Mouse (Mus musculus): ENCODE measurements at regions not wholly inside any gene's neighbourhood (a gene's known extent, or its start where the extent isn't known, plus 50 kb on each side); places are given as distances from the start of the nearest gene placed in this dataset.

DNA sequence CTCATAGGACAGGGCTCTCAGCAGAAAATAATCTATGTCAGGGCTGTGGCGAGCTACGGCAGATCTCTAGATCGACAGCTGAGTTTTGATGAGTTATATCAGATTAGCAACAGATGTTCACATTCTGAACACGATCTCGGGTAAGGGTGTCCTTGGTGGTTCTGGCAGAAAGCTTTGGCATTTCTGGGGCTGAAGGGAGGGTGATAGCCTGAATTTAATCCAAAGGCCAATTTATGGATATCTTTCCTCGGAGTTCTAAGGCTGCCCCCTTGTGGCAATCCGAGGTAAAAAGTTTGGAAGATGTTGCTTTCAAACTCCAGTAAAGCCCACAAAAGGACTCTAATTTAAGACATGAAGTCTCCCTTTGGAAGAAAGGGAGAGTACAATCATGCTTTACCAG is 101.3 kb upstream of the Luzp2 start:
- Histone ChIP-seq H3K9ac (replicated peaks; ENCODE audit: low read depth, low read length) (no peak overlapping the region), H3K36me3 (ENCODE audit: control insufficient read depth, insufficient read depth) (no peaks in the 10 kb centered on the region), H3K27me3 (replicated peaks; ENCODE audit: control insufficient read depth, insufficient read depth, low read length) (no peaks in the 10 kb centered on the region), H3K4me1 (replicated peaks; ENCODE audit: control insufficient read depth, insufficient read depth, low read length) (no peaks in the 10 kb centered on the region; the same call in 1 of the 2 replicates), H3K4me3 (replicated peaks; ENCODE audit: low read length) (no peak overlapping the region), H3K4me2 (ENCODE audit: low read length) (0 out of 2 replicates have a peak overlapping the region, but pooled peaks have one; percentile 29), H3K27ac (ENCODE audit: low read length) (no peak overlapping the region), H3K9me3 (ENCODE audit: control insufficient read depth, low read length) (no peaks in the 10 kb centered on the region)
- ATAC-seq, result peak; percentile 43
- 28% methylated on average over 7 of the region's 7 CpGs for WGBS

- ATAC-seq, result no peak
- no peak overlapping the region for H3K4me2 ChIP-seq (ENCODE audit: low read length)
- H3K4me1 ChIP-seq (replicated peaks; ENCODE audit: control insufficient read depth, insufficient read depth, low read length), result no peaks in the 10 kb centered on the region; the same call in 1 of the 2 replicates
- no peak overlapping the region for H3K4me3 ChIP-seq (replicated peaks; ENCODE audit: low read length)
- H3K9me3 ChIP-seq (ENCODE audit: control insufficient read depth, low read length), result no peaks in the 10 kb centered on the region
- no peaks in the 10 kb centered on the region for H3K27me3 ChIP-seq (replicated peaks; ENCODE audit: control insufficient read depth, insufficient read depth, low read length)
- H3K36me3 ChIP-seq (ENCODE audit: control insufficient read depth, insufficient read depth), result no peaks in the 10 kb centered on the region
- H3K27ac ChIP-seq (ENCODE audit: low read length), result no peak overlapping the region
- 84% methylated on average over 2 of the region's 2 CpGs for WGBS
- no peak overlapping the region for H3K9ac ChIP-seq (replicated peaks; ENCODE audit: low read depth, low read length)
Measured at GRCm38 (mm10) chr7:54734861-54735260, 100.4 kb upstream of the Luzp2 start.

- Histone ChIP-seq H3K4me3 (replicated peaks; ENCODE audit: low read length) (no peak overlapping the region), H3K4me1 (replicated peaks; ENCODE audit: control insufficient read depth, insufficient read depth, low read length) (no peaks in the 10 kb centered on the region), H3K9me3 (ENCODE audit: control insufficient read depth, low read length) (no peaks in the 10 kb centered on the region), H3K4me2 (ENCODE audit: low read length) (no peak overlapping the region), H3K27me3 (replicated peaks; ENCODE audit: control insufficient read depth, insufficient read depth, low read length) (no peaks in the 10 kb centered on the region), H3K9ac (replicated peaks; ENCODE audit: low read depth, low read length) (no peak overlapping the region), H3K27ac (ENCODE audit: low read length) (no peak overlapping the region), H3K36me3 (ENCODE audit: control insufficient read depth, insufficient read depth) (no peaks in the 10 kb centered on the region)
- 94% methylated on average over 1 of the region's 1 CpGs for WGBS
- no peak for ATAC-seq
Measured at GRCm38 (mm10) chr7:54767341-54767740, 68.0 kb upstream of the Luzp2 start.

DNA sequence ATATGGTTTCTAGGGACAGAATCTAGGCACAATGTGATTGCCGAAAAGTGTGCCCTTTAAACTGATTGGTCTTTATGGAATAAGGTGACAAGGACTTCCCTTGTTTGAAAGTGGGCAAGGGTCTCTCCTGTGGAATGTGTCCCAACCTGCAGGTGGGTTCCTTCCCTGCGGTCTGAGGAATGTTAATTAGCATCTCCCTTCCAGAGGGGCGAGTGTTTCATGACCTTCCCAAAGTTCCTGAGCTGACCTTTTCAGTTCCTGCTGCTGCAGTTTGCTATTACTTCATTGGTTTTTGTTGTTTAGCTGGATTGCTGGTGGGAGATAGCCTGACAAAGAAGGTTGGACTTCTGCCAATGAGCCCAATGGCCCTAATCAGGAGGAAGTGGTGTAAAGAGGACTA is 66.6 kb upstream of the Luzp2 start:
- H3K27ac ChIP-seq (ENCODE audit: low read length), result no peak overlapping the region
- H3K36me3 ChIP-seq (ENCODE audit: control insufficient read depth, insufficient read depth), result no peaks in the 10 kb centered on the region
- no peaks in the 10 kb centered on the region for H3K4me1 ChIP-seq (replicated peaks; ENCODE audit: control insufficient read depth, insufficient read depth, low read length)
- H3K9ac ChIP-seq (replicated peaks; ENCODE audit: low read depth, low read length), result no peak overlapping the region
- WGBS, result 14% methylated on average over 3 of the region's 3 CpGs
- H3K27me3 ChIP-seq (replicated peaks; ENCODE audit: control insufficient read depth, insufficient read depth, low read length), result no peaks in the 10 kb centered on the region
- H3K9me3 ChIP-seq (ENCODE audit: control insufficient read depth, low read length), result no peaks in the 10 kb centered on the region
- H3K4me3 ChIP-seq (replicated peaks; ENCODE audit: low read length), result no peak overlapping the region
- no peak for ATAC-seq
- no peak overlapping the region for H3K4me2 ChIP-seq (ENCODE audit: low read length)

DNA sequence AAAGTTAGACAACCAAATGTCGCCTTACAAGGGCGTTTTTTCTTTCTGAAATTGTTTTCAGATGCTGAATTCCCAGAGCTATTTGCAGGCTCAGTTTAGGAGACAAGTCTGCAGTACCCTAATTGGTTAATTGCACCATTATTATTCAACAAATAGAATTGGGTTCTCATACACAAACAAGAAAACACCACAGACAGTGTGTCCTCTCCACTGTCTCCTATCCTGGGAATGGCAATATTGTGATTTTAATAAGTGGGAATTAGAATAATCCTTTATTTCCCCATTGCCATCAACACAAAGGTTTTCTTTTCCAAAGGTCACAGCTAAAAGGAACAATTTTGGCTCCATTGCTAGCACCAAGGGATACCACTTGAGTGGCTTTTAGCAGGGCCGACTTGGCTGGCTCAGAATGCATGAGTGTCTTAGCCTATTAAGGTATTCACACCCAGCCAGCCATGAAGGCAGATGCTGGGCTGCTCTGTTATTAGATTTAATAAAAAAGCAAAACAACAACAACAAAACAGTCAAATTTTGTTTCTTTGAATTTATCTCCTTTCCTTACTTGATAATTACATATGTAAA is 53.3 kb upstream of the Luzp2 start:
- peaks cover 2% of the 10 kb centered on the region; the same call in 1 of the 2 replicates for H3K27me3 ChIP-seq (replicated peaks; ENCODE audit: control insufficient read depth, insufficient read depth, low read length)
- no peak overlapping the region for H3K4me3 ChIP-seq (replicated peaks; ENCODE audit: low read length)
- H3K4me2 ChIP-seq (ENCODE audit: low read length), result no peak overlapping the region
- peaks cover 7% of the 10 kb centered on the region for H3K4me1 ChIP-seq (replicated peaks; ENCODE audit: control insufficient read depth, insufficient read depth, low read length)
- H3K36me3 ChIP-seq (ENCODE audit: control insufficient read depth, insufficient read depth), result no peaks in the 10 kb centered on the region
- H3K9me3 ChIP-seq (ENCODE audit: control insufficient read depth, low read length), result no peaks in the 10 kb centered on the region
- peak; percentile 89 for ATAC-seq
- no peak overlapping the region for H3K27ac ChIP-seq (ENCODE audit: low read length)
- WGBS, result 8% methylated on average over 3 of the region's 3 CpGs
- no peak overlapping the region for H3K9ac ChIP-seq (replicated peaks; ENCODE audit: low read depth, low read length)

DNA sequence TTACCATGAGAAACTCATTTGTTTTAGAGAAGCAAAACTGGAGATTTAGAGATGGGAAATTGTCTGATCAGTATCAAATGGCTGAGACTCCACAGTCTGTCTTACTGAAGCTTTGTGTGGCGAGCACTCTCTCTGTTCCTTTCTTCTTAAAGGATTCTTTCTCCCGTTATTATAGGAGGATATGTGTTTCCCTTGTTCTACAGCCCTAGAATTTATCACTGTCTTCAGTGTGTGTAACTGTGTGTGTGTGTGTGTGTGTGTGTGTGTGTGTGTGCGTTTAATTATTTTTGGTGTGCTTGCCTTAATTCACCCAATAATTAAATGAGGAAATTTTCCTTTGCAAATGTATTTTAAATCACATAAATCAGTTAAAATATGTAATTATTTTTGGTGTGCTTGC is 52.7 kb upstream of the Luzp2 start:
- Histone ChIP-seq H3K4me3 (replicated peaks; ENCODE audit: low read length) (no peak overlapping the region), H3K9ac (replicated peaks; ENCODE audit: low read depth, low read length) (no peak overlapping the region), H3K4me1 (replicated peaks; ENCODE audit: control insufficient read depth, insufficient read depth, low read length) (peaks cover 7% of the 10 kb centered on the region), H3K9me3 (ENCODE audit: control insufficient read depth, low read length) (no peaks in the 10 kb centered on the region), H3K27me3 (replicated peaks; ENCODE audit: control insufficient read depth, insufficient read depth, low read length) (peaks cover 2% of the 10 kb centered on the region; the same call in 1 of the 2 replicates), H3K36me3 (ENCODE audit: control insufficient read depth, insufficient read depth) (no peaks in the 10 kb centered on the region), H3K27ac (ENCODE audit: low read length) (no peak overlapping the region), H3K4me2 (ENCODE audit: low read length) (no peak overlapping the region)
- peak; percentile 36; the same call in 1 of the 2 replicates for ATAC-seq
- 32% methylated on average over 3 of the region's 3 CpGs for WGBS

- 84% methylated on average over 10 of the region's 10 CpGs for WGBS
- Histone ChIP-seq H3K4me2 (ENCODE audit: low read length) (no peak overlapping the region), H3K4me3 (replicated peaks; ENCODE audit: low read length) (no peak overlapping the region), H3K27me3 (replicated peaks; ENCODE audit: control insufficient read depth, insufficient read depth, low read length) (peaks cover 2% of the 10 kb centered on the region; the same call in 1 of the 2 replicates), H3K36me3 (ENCODE audit: control insufficient read depth, insufficient read depth) (no peaks in the 10 kb centered on the region), H3K4me1 (replicated peaks; ENCODE audit: control insufficient read depth, insufficient read depth, low read length) (peaks cover 7% of the 10 kb centered on the region), H3K9ac (replicated peaks; ENCODE audit: low read depth, low read length) (no peak overlapping the region), H3K27ac (ENCODE audit: low read length) (no peak overlapping the region), H3K9me3 (ENCODE audit: control insufficient read depth, low read length) (no peaks in the 10 kb centered on the region)
- no peak for ATAC-seq
Measured at GRCm38 (mm10) chr7:54783550-54784529, 51.5 kb upstream of the Luzp2 start.
